Mouse (Mus musculus) layer of hippocampus, adult 2 months (tissue): ENCODE results near the gene H3f3a. TPM values are rescaled to one million over a fixed set of nuclear protein-coding genes. Genes with fewer than 3 reads are reported as not detected.

Experiments
- DNase-seq, 2 experiments: peaks; one replicate each; pipeline ENCODE4 v3.0.0; 2022; ENCODE audit warnings: low spot score in 2 of 2
- H3K27ac ChIP-seq: fragments of 200-600 bp; 2 replicates; pipeline ENCODE4 v1.8.1; 2022
- H3K4me3 ChIP-seq: fragments of 200-600 bp; 2 replicates; pipeline ENCODE4 v1.8.1; 2022; ENCODE audit warnings: mild to moderate bottlenecking
- CTCF ChIP-seq: fragments of 200-600 bp; conservative IDR thresholded peaks from 2 replicates; pipeline ENCODE4 v1.8.1; 2022; ENCODE audit warnings: antibody characterized with exemption, mild to moderate bottlenecking, moderate library complexity
- total RNA-seq, 2 experiments: library from RNA; stranded (reverse); gene quantifications; 2 replicates each; pipeline ENCODE4 v1.2.3; 2021

Gene H3f3a
- total RNA-seq, 2 experiments from 2014 or later, result 319 to 351 TPM

DNA sequence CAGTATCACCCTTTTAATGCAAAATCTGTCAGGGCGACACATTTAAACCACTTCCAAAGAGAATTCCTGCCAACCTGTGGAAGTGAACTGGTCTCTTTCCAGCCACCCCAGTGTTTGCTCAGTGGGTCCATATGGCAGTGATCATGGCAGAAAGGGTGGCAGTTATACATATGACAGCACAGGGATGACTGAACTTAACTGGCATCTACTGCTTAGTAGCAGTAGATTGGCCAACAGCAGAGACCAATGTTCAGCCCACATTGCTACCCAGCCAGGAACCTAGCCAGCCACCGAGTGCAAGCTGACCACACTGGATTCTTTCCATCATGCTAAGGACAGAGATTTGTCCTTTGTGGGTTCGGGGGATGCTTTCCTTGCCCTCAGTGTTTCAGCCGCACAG, 20.9 kb downstream of the H3f3a start:
- H3K4me3 ChIP-seq, result no peak overlapping the region
- no peak for DNase-seq
- H3K27ac ChIP-seq, result no peak overlapping the region
- no peak for TF ChIP-seq CTCF

DNA sequence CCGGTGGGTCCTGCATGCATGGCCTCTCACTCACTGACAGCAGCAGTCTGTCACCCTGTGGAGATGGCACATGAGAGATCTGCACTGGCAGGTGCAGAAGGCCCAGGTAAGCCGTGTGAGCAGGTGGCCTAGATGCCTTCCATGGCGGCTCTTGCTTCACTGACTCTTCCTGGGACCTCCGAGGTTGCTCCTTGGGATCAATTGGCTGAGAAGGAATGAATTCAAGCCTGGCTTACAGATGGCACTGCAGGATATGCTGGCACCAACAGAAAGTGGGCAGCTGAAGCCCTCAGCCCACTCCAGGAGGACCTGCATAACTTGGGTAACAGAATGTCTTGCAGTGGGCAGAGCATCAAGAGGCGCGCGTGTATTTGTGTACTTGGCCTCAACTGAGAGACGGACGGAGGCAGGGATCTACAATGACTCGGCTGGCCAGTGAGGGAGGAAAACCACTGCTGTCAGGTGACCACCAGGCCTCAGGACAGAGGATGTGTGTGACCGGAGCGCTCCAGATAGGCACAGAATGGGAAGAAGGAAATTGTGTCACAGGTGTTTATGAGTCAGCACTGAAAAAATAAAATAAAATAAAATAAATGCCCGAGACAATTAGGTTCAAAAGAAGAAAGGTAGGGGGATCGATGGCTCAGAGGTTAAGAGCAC, 21.8 kb downstream of the H3f3a start:
- H3K27ac ChIP-seq, result no peak overlapping the region
- no peak overlapping the region for H3K4me3 ChIP-seq
- TF ChIP-seq CTCF, result no peak
- no peak for DNase-seq

- no peak for TF ChIP-seq CTCF
- DNase-seq, result no peak
- Histone ChIP-seq H3K4me3 (no peak overlapping the region), H3K27ac (no peak overlapping the region)
These were observed 30.2 kb downstream of the H3f3a start for GRCm38 (mm10) chr1:180783580-180783928.

GRCm38 (mm10) chr1:180782906-180783579, 30.7 kb downstream of the H3f3a start:
- Histone ChIP-seq H3K27ac (no peak overlapping the region), H3K4me3 (no peak overlapping the region)
- no peak for TF ChIP-seq CTCF

DNA sequence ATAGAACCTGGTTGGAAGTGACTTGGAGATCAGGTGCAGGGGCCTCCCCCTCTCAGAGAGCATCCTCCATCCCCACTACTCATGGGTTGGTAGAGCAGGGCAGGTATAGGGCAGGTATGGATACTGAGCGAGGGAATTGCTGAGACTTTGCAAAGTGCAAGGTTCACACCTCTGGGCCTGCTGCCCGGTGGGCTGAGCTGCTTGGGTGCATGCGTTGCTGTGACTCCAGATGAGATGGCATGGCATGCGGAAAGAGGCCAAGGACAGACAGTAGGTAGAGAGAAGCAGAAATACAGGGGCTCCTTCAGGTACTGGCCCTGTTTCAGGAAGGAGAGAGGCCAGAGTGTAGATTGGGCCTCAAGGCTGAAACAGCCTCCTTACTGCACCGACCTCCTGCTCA, 32.5 kb downstream of the H3f3a start:
- no peak overlapping the region for H3K27ac ChIP-seq
- no peak overlapping the region for H3K4me3 ChIP-seq
- DNase-seq, result no peak
- no peak for TF ChIP-seq CTCF

More at GRCm38 (mm10) chr1:180782906-180783579, 30.7 kb downstream of the H3f3a start:
- no peak for DNase-seq

- DNase-seq, result no peak
- Histone ChIP-seq H3K27ac (no peak overlapping the region), H3K4me3 (no peak overlapping the region)
- TF ChIP-seq CTCF, result no peak
These were observed 33.5 kb downstream of the H3f3a start for GRCm38 (mm10) chr1:180780291-180780690.

- Histone ChIP-seq H3K27ac (no peak overlapping the region), H3K4me3 (no peak overlapping the region)
- TF ChIP-seq CTCF, result no peak
- no peak for DNase-seq
These were observed 34.8 kb downstream of the H3f3a start for GRCm38 (mm10) chr1:180778941-180779340.

DNA sequence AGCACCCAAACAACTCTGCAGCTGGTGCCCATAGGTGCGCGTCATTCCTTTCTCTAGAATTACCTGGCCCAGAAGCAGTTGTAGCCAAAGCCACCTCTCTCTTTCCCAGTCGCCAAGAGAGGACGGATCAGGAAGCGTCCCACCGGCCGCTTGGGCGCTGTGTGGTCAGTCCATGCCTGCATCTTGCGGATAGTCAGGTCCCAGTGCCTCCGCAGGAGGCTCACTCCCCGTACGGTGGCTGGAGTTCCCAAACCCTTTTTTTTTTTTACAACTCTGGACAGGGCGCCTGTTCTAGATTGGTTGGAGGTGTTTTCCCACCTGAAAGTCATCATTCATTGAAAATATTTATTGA, 35.4 kb downstream of the H3f3a start:
- no peak for TF ChIP-seq CTCF
- H3K4me3 ChIP-seq, result peak overlapping the region; percentile 92
- DNase-seq, result no peak
- H3K27ac ChIP-seq, result peak overlapping the region; percentile 95

GRCm38 (mm10) chr1:180777660-180778402, 35.9 kb downstream of the H3f3a start:
- peak; percentile 81 for TF ChIP-seq CTCF
- Histone ChIP-seq H3K4me3 (peak overlapping the region; percentile 92), H3K27ac (peak overlapping the region; percentile 95)
- DNase-seq, result peak; percentile 74 to 82

DNA sequence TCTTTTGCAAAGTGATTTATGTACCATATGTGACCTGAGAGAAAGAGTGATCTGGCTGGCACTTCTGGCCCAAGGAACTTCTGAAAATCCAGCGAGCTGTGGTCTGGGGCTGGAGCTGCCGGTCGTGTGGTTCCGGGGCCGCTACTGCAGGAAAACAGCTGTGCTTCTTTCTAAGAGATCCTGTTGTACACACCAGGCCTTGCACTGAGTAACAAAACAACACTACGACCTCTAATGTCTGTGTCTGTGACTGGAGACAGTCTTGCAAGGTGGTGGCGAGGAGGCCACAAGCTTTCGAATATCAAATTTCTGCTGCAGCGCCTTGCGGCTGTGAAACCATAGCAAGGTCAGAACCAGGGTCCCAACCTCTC, 36.5 kb downstream of the H3f3a start:
- no peak for DNase-seq
- no peak for TF ChIP-seq CTCF
- peak overlapping the region; percentile 95 for H3K27ac ChIP-seq
- H3K4me3 ChIP-seq, result peak overlapping the region; percentile 92

DNA sequence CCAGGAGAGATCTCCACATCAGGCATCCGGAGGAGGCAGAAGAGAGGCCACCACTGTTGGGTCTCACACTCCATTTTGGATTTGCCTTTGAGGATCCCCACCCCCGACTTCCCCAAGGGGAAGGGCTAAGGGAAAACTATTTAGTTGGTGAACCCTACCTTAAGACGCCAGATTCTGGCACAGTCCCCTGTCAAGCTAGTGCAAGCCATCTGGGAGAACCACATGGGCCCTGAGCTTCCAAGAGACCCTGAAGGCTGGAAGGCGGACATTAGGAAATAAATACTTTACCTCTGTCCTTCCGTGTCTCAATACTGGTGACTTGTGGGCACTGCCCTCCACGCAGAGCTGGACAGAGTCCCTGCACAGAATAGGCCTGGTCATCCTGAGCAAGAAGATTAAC, 37.2 kb downstream of the H3f3a start:
- DNase-seq, result no peak
- H3K27ac ChIP-seq, result peak overlapping the region; percentile 20; the same call in 1 of the 2 replicates
- H3K4me3 ChIP-seq, result no peak overlapping the region
- no peak for TF ChIP-seq CTCF

- peak overlapping the region; percentile 20; the same call in 1 of the 2 replicates for H3K27ac ChIP-seq
- no peak for TF ChIP-seq CTCF
- no peak for DNase-seq
- no peak overlapping the region for H3K4me3 ChIP-seq
These were observed 37.8 kb downstream of the H3f3a start for GRCm38 (mm10) chr1:180775849-180776493.

DNA sequence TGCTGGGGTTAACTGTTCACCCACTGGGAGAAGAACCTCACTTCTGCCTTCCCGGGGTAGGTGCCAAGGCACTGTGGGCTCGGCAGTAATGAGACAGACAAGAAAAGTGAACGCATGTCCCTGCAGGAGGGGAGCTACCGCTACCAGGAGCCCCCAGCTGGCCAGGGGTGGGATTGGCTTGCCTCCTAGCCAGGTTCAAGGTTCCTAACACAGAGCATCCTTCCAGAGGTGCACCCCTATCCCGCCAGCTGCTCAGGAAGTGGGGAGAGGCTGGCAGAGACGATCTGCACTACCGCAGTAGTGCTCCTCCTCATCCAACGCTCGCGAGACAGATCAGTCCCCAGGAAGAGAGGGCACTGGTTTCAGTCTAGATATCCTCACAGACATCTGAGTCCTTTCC, 38.4 kb downstream of the H3f3a start:
- no peak for TF ChIP-seq CTCF
- Histone ChIP-seq H3K27ac (no peak overlapping the region), H3K4me3 (no peak overlapping the region)
- no peak for DNase-seq

DNA sequence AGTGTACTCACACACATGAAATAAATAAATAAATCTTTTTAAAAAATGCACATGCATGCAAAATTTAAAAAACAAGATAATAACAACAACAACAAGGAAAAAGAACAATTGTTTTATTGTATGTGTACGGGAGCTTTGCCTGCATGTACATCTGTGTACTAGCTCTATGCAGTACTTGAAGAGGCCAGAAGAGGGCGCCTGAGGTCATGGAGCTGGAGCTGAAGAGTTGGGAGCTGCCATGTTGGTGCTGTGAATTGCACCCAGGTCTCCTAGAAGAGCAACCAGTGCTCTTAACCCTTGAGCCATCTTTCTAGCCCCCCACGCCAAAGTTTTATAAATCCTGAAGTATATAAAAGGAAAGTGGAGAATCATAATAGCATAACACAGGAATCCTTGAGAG, 39.1 kb downstream of the H3f3a start:
- peak; percentile 67 for TF ChIP-seq CTCF
- H3K4me3 ChIP-seq, result no peak overlapping the region
- no peak for DNase-seq

More for the DNA sequence above, 39.1 kb downstream of the H3f3a start:
- no peak overlapping the region for H3K27ac ChIP-seq
